Mouse (Mus musculus): ENCODE data around the gene Npr1. TPM values are rescaled to one million over a fixed set of nuclear protein-coding genes. Genes with fewer than 3 reads are reported as not detected.
A peak's percentile ranks its signal among the peaks of the same experiment; 100 is the strongest.

Gene Npr1
- total RNA-seq, 1 experiment from 2014 or later, result 224 TPM

GRCm38 (mm10) chr3:90475831-90476611 lies 10.4 kb upstream of the Npr1 start, which contains the start of gene Ilf2:
Gene Ilf2 (plus strand): TSS chr3:90476126.
- DNase-seq, result peak; percentile 90

- DNase-seq, result no peak
These were observed 9.6 kb upstream of the Npr1 start for GRCm38 (mm10) chr3:90475151-90475830.

DNA sequence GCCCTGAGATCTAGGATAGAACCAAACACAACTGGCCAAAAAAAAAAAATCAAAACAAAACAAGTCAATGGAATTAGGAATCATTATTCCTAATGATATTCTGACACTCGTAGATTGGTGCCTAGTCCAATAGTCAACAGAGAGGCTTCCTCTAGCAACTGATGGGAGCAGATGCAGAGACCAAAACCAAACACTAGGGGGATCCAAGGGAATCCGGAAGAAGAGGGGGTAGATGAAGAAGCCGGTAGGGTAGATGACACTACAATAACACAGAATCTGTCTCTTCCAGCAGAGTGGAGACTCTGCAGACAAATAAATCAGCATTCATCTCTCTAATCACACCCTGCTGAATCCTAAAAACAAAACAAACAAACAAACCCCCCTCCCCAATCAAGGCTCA lies 6.5 kb upstream of the Npr1 start:
- DNase-seq, result peak; percentile 30

DNA sequence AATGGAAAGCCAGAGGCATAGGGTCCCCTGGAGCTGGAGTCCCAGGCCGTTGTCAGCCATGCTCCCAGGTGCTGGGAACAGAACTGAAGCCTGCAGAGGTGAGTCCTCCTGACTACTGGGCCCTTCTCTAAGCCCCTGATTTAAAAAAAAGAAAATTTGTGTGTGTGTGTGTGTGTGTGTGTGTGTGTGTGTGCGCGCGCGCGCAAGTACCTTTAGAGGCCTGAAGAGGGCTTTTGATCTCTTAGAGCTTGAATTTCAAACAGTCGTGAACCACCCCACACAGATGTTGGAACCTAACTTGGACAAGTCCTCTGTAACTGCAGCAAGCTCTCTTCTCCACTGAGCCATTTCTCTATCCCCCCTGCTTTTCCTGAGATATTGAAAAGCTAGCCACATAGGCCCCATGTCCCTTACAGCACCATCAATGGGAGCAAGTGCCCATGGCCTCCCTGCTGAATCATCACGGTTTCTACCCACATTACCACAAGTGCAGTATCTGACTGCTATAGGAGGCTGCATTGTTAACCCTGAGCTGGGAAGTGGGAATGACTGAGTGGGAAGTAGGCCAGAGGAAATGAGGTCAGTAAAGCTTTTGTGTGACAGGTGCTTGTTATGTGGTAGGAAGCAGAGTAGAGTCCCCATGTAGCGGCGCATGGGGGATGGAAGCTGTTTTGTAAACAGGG lies 2.1 kb upstream of the Npr1 start:
- DNase-seq, result no peak

DNA sequence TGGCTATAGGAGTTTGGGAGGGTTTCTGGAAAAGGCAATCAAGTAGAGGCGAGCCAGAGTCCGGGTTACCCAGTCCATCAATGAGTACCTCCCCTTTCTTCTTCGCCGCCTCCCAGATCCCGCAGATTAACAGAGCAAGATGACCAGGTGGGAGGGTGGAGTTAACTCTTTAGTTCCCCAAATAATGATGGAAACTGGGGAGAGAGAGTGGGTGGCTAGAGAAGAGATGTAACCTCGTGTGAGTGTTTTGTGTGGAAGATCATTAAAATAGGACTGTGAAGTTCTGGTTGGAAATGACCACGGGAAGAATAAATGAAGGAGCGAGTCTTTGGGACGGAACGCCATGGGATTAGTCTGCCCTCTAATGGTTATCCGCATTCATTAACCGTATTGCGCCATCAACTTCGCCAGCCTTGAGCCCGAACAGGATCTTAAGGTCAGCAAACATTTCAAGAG lies 673 bp upstream of the Npr1 start:
- peak; percentile 67 for DNase-seq

GRCm38 (mm10) chr3:90465081-90465685 lies 483 bp downstream of the Npr1 start:
- DNase-seq, result peak; percentile 47

- DNase-seq, result peak; percentile 67
These were observed 1.1 kb downstream of the Npr1 start for GRCm38 (mm10) chr3:90464552-90465080.

- DNase-seq, result no peak
These were observed 3.1 kb downstream of the Npr1 start for GRCm38 (mm10) chr3:90462579-90462978.

DNA sequence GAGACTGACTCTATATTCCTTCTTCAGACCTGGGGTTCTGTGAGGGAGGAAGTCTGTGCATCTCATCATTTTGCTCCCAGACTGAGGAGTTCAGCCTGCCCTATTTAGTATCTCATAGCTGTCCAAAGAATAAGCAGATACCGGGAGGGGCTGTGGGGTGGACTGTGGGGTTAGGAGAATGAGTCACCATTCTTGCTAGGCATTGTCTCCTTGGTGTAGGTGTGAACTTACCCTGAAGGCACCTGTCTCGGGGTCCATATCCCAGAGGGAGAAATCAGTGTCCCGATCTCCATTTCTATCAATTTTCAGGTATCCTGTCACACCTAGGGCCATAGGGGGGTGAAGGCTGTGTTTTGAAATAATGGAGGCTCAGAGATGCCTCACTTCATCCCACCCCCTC lies 3.7 kb downstream of the Npr1 start:
- DNase-seq, result no peak

GRCm38 (mm10) chr3:90460315-90460714 lies 5.4 kb downstream of the Npr1 start:
- no peak for DNase-seq

DNA sequence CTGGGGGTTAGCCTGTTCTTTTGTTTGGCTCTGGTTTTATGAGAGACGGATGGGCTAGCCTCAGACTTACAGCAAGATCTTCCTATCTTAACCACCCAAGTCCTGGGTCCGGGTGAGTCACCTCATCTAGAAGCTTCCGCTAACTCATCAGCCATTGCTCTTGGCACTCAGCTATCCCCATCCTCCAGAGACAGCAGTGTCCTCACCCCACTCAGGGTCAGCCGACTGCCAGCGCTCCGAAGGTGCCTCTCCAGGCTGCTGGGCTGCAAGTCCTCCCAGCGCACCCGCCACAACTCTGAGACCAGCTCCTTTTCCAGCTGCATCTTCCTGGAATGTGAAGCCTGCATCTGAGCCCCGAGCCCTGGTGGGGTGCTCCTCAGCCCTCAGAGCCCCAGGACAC lies 5.9 kb downstream of the Npr1 start:
- DNase-seq, result no peak

DNA sequence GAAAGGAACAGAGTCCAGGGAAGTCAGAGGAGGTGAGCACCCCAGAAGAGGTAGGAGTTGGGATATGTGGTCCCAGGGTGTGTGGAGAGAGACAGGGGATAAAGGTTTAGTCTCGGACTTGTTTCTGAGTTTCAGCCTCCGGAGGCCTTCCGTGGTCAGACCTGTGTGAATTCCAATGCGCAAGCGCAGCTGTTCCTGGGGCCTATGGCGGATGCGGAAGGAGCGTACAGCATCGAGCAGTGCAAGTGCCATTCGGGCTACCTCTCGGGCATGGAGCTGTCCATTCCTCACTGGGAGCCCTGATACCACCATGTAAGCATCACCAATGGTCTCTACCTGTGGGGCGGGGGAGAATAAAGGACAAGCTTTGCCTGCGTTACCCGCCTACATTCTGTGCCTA lies 10.7 kb downstream of the Npr1 start:
- DNase-seq, result no peak

DNA sequence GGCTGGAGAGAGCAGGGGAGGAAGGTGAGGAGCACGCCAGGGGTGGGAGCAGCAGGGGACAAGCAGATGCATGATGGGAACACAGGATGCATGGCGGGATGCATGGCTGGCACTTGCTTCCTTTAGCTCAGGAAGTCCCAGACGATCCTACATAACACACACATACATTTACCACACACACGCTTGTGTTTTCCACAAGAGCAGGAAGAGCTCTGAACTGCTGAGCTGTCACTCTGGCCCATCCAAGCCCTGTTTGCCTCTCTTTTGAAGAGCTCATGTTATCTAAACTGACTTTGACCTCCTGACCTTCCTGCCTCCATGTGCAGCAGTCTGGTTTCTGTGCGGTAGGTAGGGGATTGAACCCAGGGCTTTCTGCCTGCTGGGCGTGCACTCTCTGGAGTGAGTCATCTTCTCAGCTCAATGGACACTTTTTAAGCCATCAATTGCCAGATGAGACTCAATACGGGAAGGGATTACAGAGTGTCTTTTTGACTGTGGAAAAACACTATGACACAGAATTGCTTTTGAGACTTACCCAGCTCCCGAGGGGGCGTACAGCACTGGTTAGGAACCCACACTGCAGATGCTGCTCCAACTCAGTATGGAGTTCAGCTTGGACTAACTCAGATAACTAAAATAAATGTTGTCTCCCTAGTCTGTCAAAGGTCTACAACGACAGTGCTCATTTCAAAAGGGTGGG lies 14.1 kb downstream of the Npr1 start:
- DNase-seq, result no peak

- no peak for DNase-seq
These were observed 14.8 kb downstream of the Npr1 start for GRCm38 (mm10) chr3:90450874-90451273.

DNA sequence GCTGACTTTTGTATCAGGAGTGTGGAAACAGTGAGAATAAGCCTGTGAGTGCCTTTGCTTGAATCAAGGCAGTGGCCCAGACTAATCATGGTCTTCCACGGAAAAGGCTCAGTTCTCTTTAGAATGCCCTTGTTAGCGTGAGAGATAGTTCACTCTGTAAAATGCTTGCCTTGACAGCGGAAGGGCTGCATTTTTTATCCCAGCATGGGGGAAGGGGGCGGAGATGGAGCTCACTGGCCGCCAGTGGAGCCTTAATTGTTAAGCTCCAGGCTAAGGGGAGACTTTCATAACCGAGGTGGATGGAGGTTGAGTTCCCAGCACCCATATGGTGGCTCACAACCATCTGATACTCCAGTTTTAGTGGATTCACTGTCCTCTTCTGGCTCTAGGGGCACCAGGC lies 17.0 kb downstream of the Npr1 start:
- no peak for DNase-seq

DNA sequence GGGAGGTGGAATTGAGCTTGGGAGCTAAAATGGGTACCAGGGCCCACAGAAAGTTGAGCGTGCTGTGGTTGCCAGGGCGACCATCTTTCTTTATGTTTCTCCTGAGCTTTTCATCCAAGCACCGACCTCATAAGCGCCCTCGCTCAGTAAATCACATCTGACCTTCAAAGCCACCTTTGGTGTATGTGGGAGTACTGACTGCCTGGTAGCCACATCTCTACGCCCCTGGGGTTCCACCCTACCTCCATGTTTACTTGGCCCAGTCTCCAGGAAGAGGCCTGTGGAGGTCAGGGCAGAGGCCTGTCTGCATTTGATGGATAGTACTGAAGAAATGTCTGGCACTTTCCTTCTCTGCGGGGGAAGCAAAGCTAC lies 18.6 kb downstream of the Npr1 start:
- no peak for DNase-seq

DNA sequence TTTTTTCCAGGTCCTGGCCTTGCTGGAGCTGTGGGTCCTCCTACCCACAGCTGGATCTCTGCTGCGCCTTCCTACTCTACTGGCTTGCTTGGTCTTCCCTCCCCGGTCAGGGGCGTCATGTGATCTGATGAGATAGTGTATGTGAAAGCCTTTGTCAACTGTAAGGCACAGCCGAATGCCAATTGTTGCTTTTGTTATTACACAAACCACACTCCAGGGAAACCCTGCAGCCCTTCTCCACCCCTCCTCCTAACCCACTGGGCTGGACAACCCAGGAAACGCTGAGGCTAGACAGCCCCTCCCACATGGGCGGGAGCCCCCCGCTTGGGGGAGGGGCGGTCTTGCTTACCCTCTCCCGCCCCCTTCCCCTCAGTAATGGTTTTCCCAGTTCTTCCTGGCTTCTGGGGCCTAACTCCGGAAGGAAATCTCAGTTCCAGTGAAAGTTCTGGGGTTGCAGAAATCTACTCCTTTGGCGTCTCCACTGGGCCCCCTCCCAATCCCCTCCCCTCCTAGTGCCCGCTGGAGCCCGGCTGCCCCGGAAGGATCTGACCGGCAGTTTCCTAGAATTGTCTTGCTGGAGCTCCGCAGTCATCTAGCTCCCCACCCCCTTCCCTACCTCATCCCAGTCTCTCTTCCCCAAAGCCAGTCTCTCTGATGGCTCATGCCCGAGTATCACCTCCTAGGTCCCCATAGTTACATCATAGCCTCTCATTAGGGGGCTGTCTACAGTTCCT lies 19.1 kb downstream of the Npr1 start:
- DNase-seq, result peak; percentile 82

DNA sequence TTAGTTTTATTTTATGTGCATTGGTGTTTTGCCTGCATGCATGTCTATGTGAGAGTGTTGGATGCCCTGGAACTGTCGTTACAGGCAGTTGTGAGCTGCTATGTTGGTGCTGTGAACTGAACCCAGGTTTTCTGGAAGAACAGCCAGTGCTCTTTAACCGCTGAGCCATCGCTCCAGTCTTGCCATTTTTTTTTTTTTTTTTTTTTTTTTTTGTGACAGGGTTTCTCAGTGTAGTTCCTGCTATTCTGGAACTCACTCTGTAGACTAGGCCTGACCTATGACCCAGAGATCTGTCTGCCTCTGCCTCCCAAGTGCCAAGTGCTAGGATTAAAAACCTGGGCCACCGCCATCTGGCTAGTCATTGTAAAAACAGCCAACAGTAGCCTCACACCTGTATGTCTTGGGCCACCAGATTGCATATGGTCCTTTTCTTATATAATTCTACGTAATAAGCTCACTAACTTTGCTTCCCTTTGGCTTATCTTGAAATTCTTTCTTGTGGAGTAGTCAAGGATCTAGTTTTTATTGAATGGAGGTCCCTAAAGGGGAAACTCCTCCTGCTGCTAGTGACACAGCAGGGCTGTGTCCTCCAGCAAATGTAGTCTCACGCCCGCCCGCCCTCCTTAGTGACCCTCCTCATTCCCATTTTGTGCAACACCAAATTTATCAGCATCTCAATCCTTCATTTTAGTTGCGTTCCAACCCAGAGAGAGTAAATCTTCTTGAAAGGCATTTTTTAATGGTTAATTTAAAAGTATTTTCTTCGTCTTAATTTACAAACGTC lies 20.1 kb downstream of the Npr1 start:
- no peak for DNase-seq

DNA sequence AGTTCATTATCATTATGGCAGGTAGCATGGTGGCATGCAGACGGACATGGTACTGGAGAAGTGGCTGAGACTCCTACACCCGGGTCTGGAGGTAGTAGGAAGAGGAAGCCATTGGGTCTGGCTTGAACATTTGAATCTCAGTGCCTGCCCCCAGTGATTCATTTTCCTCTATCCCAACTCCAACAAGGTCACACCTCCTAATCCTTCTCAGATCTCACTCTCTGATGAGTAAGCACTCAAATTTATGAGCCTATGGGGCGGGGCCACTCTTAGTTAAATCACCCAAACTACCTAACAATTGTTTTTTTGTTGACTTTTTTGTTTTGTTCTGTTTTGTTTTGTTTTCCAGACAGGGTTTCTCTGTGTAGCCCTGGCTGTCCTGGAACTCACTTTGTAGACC lies 21.7 kb downstream of the Npr1 start:
- DNase-seq, result no peak

DNA sequence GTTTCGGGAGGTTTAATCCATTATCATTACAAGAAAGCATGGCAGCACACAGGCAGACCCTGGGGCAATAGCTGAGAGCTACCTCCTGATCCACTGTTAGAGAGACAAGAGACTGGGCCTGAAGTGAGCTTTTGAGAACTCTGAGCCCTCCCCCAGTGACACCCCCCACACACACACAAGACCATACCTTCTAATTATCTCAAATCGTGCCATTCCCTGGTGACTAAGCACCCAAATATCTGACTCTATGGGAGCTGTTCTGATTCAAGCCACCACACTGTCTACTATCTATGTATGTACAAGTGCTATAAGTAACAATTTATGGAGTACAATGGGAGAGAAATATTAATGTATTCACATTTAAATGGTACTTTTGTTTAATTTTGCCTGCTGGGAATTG lies 24.9 kb downstream of the Npr1 start:
- DNase-seq, result no peak
